Mouse (Mus musculus) hindbrain, embryonic 16.5 days (tissue): ENCODE measurements at regions not wholly inside any gene's neighbourhood (a gene's known extent, or its start where the extent isn't known, plus 50 kb on each side); places are given as distances from the start of the nearest gene placed in this dataset.

Experiments used
- ATAC-seq: fragments of 200-750 bp; cut with Nextera tagmentation; 2 replicates; pipeline ENCODE4 v1.8.0; 2017; ENCODE audit warnings: moderate TSS enrichment, moderate library complexity
- H3K27ac ChIP-seq: fragments of 300-500 bp; sonication (generic); 2 replicates; pipeline ENCODE4 v1.5.1; 2014; ENCODE audit warnings: low read depth, mild to moderate bottlenecking, control low read depth, low read length, moderate library complexity
- H3K27me3 ChIP-seq: fragments of 300-500 bp; sonication (generic); replicated peaks from 2 replicates; pipeline ENCODE4 v1.6.1; 2014; ENCODE audit warnings: low read length; ENCODE audit not compliant: control insufficient read depth, insufficient read depth
- H3K36me3 ChIP-seq: fragments of 300-500 bp; sonication (generic); 2 replicates; pipeline ENCODE4 v1.6.1; 2014; ENCODE audit warnings: mild to moderate bottlenecking, low read length, moderate library complexity, mixed read lengths; ENCODE audit not compliant: control insufficient read depth, insufficient read depth
- H3K4me1 ChIP-seq: fragments of 300-500 bp; sonication (generic); 2 replicates; pipeline ENCODE4 v1.6.1; 2014; ENCODE audit warnings: low read depth, low read length; ENCODE audit not compliant: control insufficient read depth, insufficient read depth
- H3K4me2 ChIP-seq: fragments of 300-500 bp; sonication (generic); 2 replicates; pipeline ENCODE4 v1.6.1; 2014; ENCODE audit warnings: mild to moderate bottlenecking, low read length, control low read depth, moderate library complexity
- H3K4me3 ChIP-seq: fragments of 300-500 bp; sonication (generic); 2 replicates; pipeline ENCODE4 v1.5.1; 2014; ENCODE audit warnings: mild to moderate bottlenecking, low read length, control low read depth, moderate library complexity
- H3K9ac ChIP-seq: fragments of 300-500 bp; sonication (generic); 2 replicates; pipeline ENCODE4 v1.6.1; 2014; ENCODE audit warnings: low read depth, mild to moderate bottlenecking, control low read depth, low read length, moderate library complexity
- H3K9me3 ChIP-seq: fragments of 300-500 bp; sonication (generic); 2 replicates; pipeline ENCODE4 v1.6.1; 2014; ENCODE audit warnings: mild to moderate bottlenecking, low read length, moderate library complexity; ENCODE audit not compliant: control insufficient read depth
- WGBS: fragments of 180-500 bp; shearing (Covaris S2); extraction: QIAGEN DNeasy Blood & Tissue Kit; methylation state at CpG from one replicate; pipeline ENCODE4 v1.1.7; 2014; 5-methylcytosine and 5-hydroxymethylcytosine counted together

- no peaks in the 10 kb centered on the region for H3K9me3 ChIP-seq
- WGBS: 90% methylated on average over 9 of the region's 9 CpGs
Measured at GRCm38 (mm10) chr8:92732229-92732628, 58.1 kb downstream of the Irx6 start.

GRCm38 (mm10) chr8:92735646-92736045 is 61.6 kb downstream of the Irx6 start:
- ATAC-seq: no peak
- Histone ChIP-seq H3K27me3 (peaks cover 4% of the 10 kb centered on the region; the same call in 1 of the 2 replicates), H3K9me3 (no peaks in the 10 kb centered on the region), H3K9ac (no peak overlapping the region), H3K4me3 (no peak overlapping the region), H3K4me2 (no peak overlapping the region), H3K27ac (no peak overlapping the region), H3K36me3 (no peaks in the 10 kb centered on the region), H3K4me1 (no peaks in the 10 kb centered on the region)
- 58% methylated on average over 9 of the region's 9 CpGs for WGBS

More at GRCm38 (mm10) chr8:92732229-92732628, 58.1 kb downstream of the Irx6 start:
- Histone ChIP-seq H3K27ac (no peak overlapping the region), H3K4me3 (no peak overlapping the region), H3K36me3 (no peaks in the 10 kb centered on the region), H3K4me1 (no peaks in the 10 kb centered on the region), H3K9ac (no peak overlapping the region), H3K4me2 (no peak overlapping the region), H3K27me3 (peaks cover 5% of the 10 kb centered on the region; the same call in 1 of the 2 replicates)
- ATAC-seq: no peak

GRCm38 (mm10) chr8:92738080-92738479 is 64.0 kb downstream of the Irx6 start:
- no peaks in the 10 kb centered on the region for H3K9me3 ChIP-seq
- H3K4me2 ChIP-seq: no peak overlapping the region
- H3K4me1 ChIP-seq: 0 out of 2 replicates have a peak, but pooled peaks cover 2% of the 10 kb centered on the region
- ATAC-seq: no peak
- H3K9ac ChIP-seq: no peak overlapping the region
- no peaks in the 10 kb centered on the region for H3K36me3 ChIP-seq
- H3K4me3 ChIP-seq: no peak overlapping the region
- peaks cover 4% of the 10 kb centered on the region; the same call in 1 of the 2 replicates for H3K27me3 ChIP-seq
- WGBS: 50% methylated on average over 1 of the region's 1 CpGs
- no peak overlapping the region for H3K27ac ChIP-seq

GRCm38 (mm10) chr8:92740286-92740808 is 66.3 kb downstream of the Irx6 start:
- no peaks in the 10 kb centered on the region for H3K27me3 ChIP-seq
- WGBS: 41% methylated on average over 9 of the region's 9 CpGs
- H3K9me3 ChIP-seq: no peaks in the 10 kb centered on the region
- no peak overlapping the region for H3K4me3 ChIP-seq
- ATAC-seq: no peak
- no peak overlapping the region for H3K27ac ChIP-seq
- H3K4me1 ChIP-seq: 0 out of 2 replicates have a peak, but pooled peaks cover 2% of the 10 kb centered on the region
- H3K36me3 ChIP-seq: no peaks in the 10 kb centered on the region
- H3K4me2 ChIP-seq: no peak overlapping the region
- H3K9ac ChIP-seq: no peak overlapping the region

GRCm38 (mm10) chr8:92741836-92742235 is 67.7 kb downstream of the Irx6 start:
- Histone ChIP-seq H3K27ac (no peak overlapping the region), H3K27me3 (no peaks in the 10 kb centered on the region), H3K4me2 (no peak overlapping the region), H3K4me1 (0 out of 2 replicates have a peak, but pooled peaks cover 2% of the 10 kb centered on the region), H3K9me3 (no peaks in the 10 kb centered on the region), H3K9ac (no peak overlapping the region), H3K4me3 (no peak overlapping the region), H3K36me3 (no peaks in the 10 kb centered on the region)
- no peak for ATAC-seq
- WGBS: 78% methylated on average over 3 of the region's 3 CpGs

GRCm38 (mm10) chr8:92743108-92743507 is 69.0 kb downstream of the Irx6 start:
- no peak overlapping the region for H3K4me2 ChIP-seq
- 0 out of 2 replicates have a peak, but pooled peaks cover 2% of the 10 kb centered on the region for H3K4me1 ChIP-seq
- 17% methylated on average over 12 of the region's 12 CpGs for WGBS
- ATAC-seq: no peak
- H3K4me3 ChIP-seq: no peak overlapping the region
- H3K27ac ChIP-seq: no peak overlapping the region
- H3K9me3 ChIP-seq: no peaks in the 10 kb centered on the region
- no peaks in the 10 kb centered on the region for H3K36me3 ChIP-seq
- H3K27me3 ChIP-seq: no peaks in the 10 kb centered on the region
- H3K9ac ChIP-seq: no peak overlapping the region

GRCm38 (mm10) chr8:92747086-92747485 is 73.0 kb downstream of the Irx6 start:
- Histone ChIP-seq H3K36me3 (no peaks in the 10 kb centered on the region), H3K27ac (no peak overlapping the region), H3K4me2 (no peak overlapping the region), H3K9ac (no peak overlapping the region), H3K4me1 (0 out of 2 replicates have a peak, but pooled peaks cover 2% of the 10 kb centered on the region), H3K27me3 (no peaks in the 10 kb centered on the region; the same call in 1 of the 2 replicates), H3K4me3 (no peak overlapping the region), H3K9me3 (no peaks in the 10 kb centered on the region)
- WGBS: 53% methylated on average over 7 of the region's 7 CpGs
- no peak for ATAC-seq

GRCm38 (mm10) chr8:92747951-92748350 is 73.9 kb downstream of the Irx6 start:
- 37% methylated on average over 6 of the region's 6 CpGs for WGBS
- H3K9ac ChIP-seq: no peak overlapping the region
- no peak for ATAC-seq
- H3K4me3 ChIP-seq: no peak overlapping the region
- no peak overlapping the region for H3K4me2 ChIP-seq
- no peak overlapping the region for H3K27ac ChIP-seq
- no peaks in the 10 kb centered on the region for H3K4me1 ChIP-seq
- H3K27me3 ChIP-seq: no peaks in the 10 kb centered on the region; the same call in 1 of the 2 replicates
- H3K36me3 ChIP-seq: no peaks in the 10 kb centered on the region
- no peaks in the 10 kb centered on the region for H3K9me3 ChIP-seq

GRCm38 (mm10) chr8:92759848-92760247 is 67.2 kb upstream of the Mmp2 start:
- H3K9me3 ChIP-seq: peaks cover 2% of the 10 kb centered on the region; the same call in 1 of the 2 replicates
- no peak overlapping the region for H3K4me2 ChIP-seq
- no peaks in the 10 kb centered on the region; the same call in 1 of the 2 replicates for H3K27me3 ChIP-seq
- ATAC-seq: no peak
- WGBS: 81% methylated on average over 3 of the region's 3 CpGs
- H3K9ac ChIP-seq: no peak overlapping the region
- H3K4me3 ChIP-seq: no peak overlapping the region
- no peaks in the 10 kb centered on the region for H3K36me3 ChIP-seq
- no peak overlapping the region for H3K27ac ChIP-seq
- peaks cover 3% of the 10 kb centered on the region for H3K4me1 ChIP-seq
